Mouse (Mus musculus): ENCODE measurements around the gene Tmem18. TPM values are rescaled to one million over a fixed set of nuclear protein-coding genes. Genes with fewer than 3 reads are reported as not detected.

Tmem18 gene
- total RNA-seq, 2 experiments from 2014 or later, result 35.6 to 36.1 TPM

GRCm38 (mm10) chr12:30634534-30634933, 50.3 kb downstream of the Tmem18 start:
- no peak for DNase-seq (ENCODE audit: low spot score in 2 of 2)
- intact Hi-C loops (cut with DNase I), result no loop called here

Small RNA genes within 50 kb of the gene (microRNA-seq; reads per million reads assigned to microRNA genes)
- gene Gm25243, result 0 reads per million in 2 experiments

Other genes starting within 250 kb of the Tmem18 start
- 1 to 10 TPM; 6.5 to 9.9 TPM for gene Sntg2, start 211.1 kb upstream of the Tmem18 start, total RNA-seq (2021)